Mouse (Mus musculus) embryonic facial prominence, embryonic 10.5 days (tissue): Measurements from ENCODE around the gene Rsph1. TPM values are rescaled to one million over a fixed set of nuclear protein-coding genes. Genes with fewer than 3 reads are reported as not detected.

ENCODE experiments used
- polyA plus RNA-seq: library from polyadenylated mRNA; unstranded; fragments of >200 nt; fragmentation: Nextera tagmentation; extraction: Ambion mirVana; gene quantifications from 2 replicates; pipeline ENCODE4 v1.2.1, GENCODE M21; 2016

Rsph1 gene
- polyA plus RNA-seq, 1 experiment from 2014 or later, result 1.8 TPM

Other genes starting within 250 kb of the Rsph1 start
- 8.2 and 10.1 TPM in 2 replicates for gene Abcg1, start 219.7 kb downstream of the Rsph1 start, polyA plus RNA-seq
- not detected in 2 replicates for gene Tff3, start 147.7 kb downstream of the Rsph1 start, polyA plus RNA-seq
- not detected in 2 replicates for gene Tff2, start 133.1 kb downstream of the Rsph1 start, polyA plus RNA-seq
- gene Tff1, start 112.1 kb downstream of the Rsph1 start, polyA plus RNA-seq, result not detected in 2 replicates
- gene Tmprss3, start 78.4 kb downstream of the Rsph1 start, polyA plus RNA-seq, result 0.05 TPM in 1 of 2 replicates, not detected in the other
- gene Ubash3a, start 69.5 kb downstream of the Rsph1 start, polyA plus RNA-seq, result 0.20 and 0.34 TPM in 2 replicates
- gene Slc37a1, start 9.4 kb upstream of the Rsph1 start, polyA plus RNA-seq, result 5.3 and 7.7 TPM in 2 replicates
- 16.9 and 18.9 TPM in 2 replicates for gene Pde9a, start 108.8 kb upstream of the Rsph1 start, polyA plus RNA-seq
- 67.7 and 73.5 TPM in 2 replicates for gene Wdr4, start 242.6 kb upstream of the Rsph1 start, polyA plus RNA-seq
- gene Ndufv3, start 242.7 kb upstream of the Rsph1 start, polyA plus RNA-seq, result 242 and 244 TPM in 2 replicates